Mouse (Mus musculus) heart, postnatal 0 days (tissue): ENCODE measurements around the gene Ttc17. TPM values are rescaled to one million over a fixed set of nuclear protein-coding genes. Genes with fewer than 3 reads are reported as not detected.

Experiments used
- ATAC-seq: fragments of 200-750 bp; cut with Nextera tagmentation; 2 replicates; pipeline ENCODE4 v1.8.0; 2017; ENCODE audit warnings: low read depth, moderate number of reproducible peaks, moderate library complexity; ENCODE audit not compliant: insufficient read depth
- DNase-seq: peaks from one replicate; pipeline ENCODE4 v3.0.0-alpha.2; 2016; ENCODE audit warnings: low spot score
- H3K27ac ChIP-seq: fragments of 300-500 bp; sonication (generic); 2 replicates; pipeline ENCODE4 v1.5.1; 2014; ENCODE audit warnings: low read depth, mild to moderate bottlenecking
- H3K27me3 ChIP-seq: fragments of 300-500 bp; sonication (generic); 2 replicates; pipeline ENCODE4 v1.6.1; 2014; ENCODE audit warnings: low read length, mixed read lengths; ENCODE audit not compliant: control insufficient read depth, insufficient read depth
- H3K36me3 ChIP-seq: fragments of 300-500 bp; sonication (generic); replicated peaks from 2 replicates; pipeline ENCODE4 v1.6.1; 2014; ENCODE audit warnings: low read length, mixed read lengths; ENCODE audit not compliant: control insufficient read depth, insufficient read depth
- H3K4me1 ChIP-seq: fragments of 300-500 bp; sonication (generic); 2 replicates; pipeline ENCODE4 v1.6.1; 2014; ENCODE audit warnings: antibody characterized with exemption; ENCODE audit not compliant: control insufficient read depth, insufficient read depth
- H3K4me2 ChIP-seq: fragments of 300-500 bp; sonication (generic); 2 replicates; pipeline ENCODE4 v1.6.1; 2014; ENCODE audit warnings: low read depth, mild to moderate bottlenecking, low read length, moderate library complexity
- H3K4me3 ChIP-seq: fragments of 300-500 bp; sonication (generic); 2 replicates; pipeline ENCODE4 v1.5.1; 2014; ENCODE audit warnings: low read depth, low read length
- H3K9ac ChIP-seq: fragments of 300-500 bp; sonication (generic); replicated peaks from 2 replicates; pipeline ENCODE4 v1.6.1; 2014; ENCODE audit warnings: low read depth, low read length, mixed read lengths
- H3K9me3 ChIP-seq: fragments of 300-500 bp; sonication (generic); replicated peaks from 2 replicates; pipeline ENCODE4 v1.6.1; 2016; ENCODE audit warnings: low read length; ENCODE audit not compliant: control insufficient read depth
- CTCF ChIP-seq: IDR thresholded peaks from 2 replicates; pipeline ENCODE4 v1.5.1; 2016; ENCODE audit warnings: antibody characterized with exemption, control low read depth, low read depth
- EP300 ChIP-seq: IDR thresholded peaks from 2 replicates; pipeline ENCODE4 v1.6.1; 2016; ENCODE audit warnings: antibody characterized with exemption, low read depth
- WGBS: fragments of 180-500 bp; shearing (Covaris S2); extraction: QIAGEN DNeasy Blood & Tissue Kit; methylation state at CpG from one replicate; pipeline ENCODE4 v1.1.7; 2014; 5-methylcytosine and 5-hydroxymethylcytosine counted together
- polyA plus RNA-seq: library from polyadenylated mRNA; unstranded; fragments of >200 nt; fragmentation: Nextera tagmentation; extraction: Ambion mirVana; gene quantifications from 2 replicates; pipeline ENCODE4 v1.2.1, GENCODE M21; 2015
- total RNA-seq: library from RNA; depleted of rRNA; stranded (reverse); fragments of >200 nt; gene quantifications from 2 replicates; pipeline ENCODE4 v1.2.3, GENCODE M21; 2014; ENCODE audit warnings: low replicate concordance

Ttc17 gene
- total and polyA plus RNA-seq, 2 experiments from 2014 or later: 12.3 to 13.7 TPM

- Histone ChIP-seq H3K27me3 (no peaks in the 10 kb centered on the region), H3K4me2 (no peak overlapping the region), H3K9ac (no peak overlapping the region), H3K36me3 (peaks cover 56% of the 10 kb centered on the region), H3K4me1 (no peaks in the 10 kb centered on the region), H3K27ac (no peak overlapping the region), H3K4me3 (no peak overlapping the region), H3K9me3 (no peaks in the 10 kb centered on the region)
- DNase-seq: no peak
- ATAC-seq: no peak
- no peak for TF ChIP-seq EP300
- TF ChIP-seq CTCF: no peak
- WGBS: 73% methylated on average over 2 of the region's 2 CpGs
Measured at GRCm38 (mm10) chr2:94381057-94381647, 25.3 kb downstream of the Ttc17 start.

GRCm38 (mm10) chr2:94378678-94379077, 27.8 kb downstream of the Ttc17 start:
- no peak overlapping the region for H3K9ac ChIP-seq
- H3K4me3 ChIP-seq: no peak overlapping the region
- TF ChIP-seq EP300 (no peak), CTCF (peak; percentile 17; the same call in 1 of the 2 replicates)
- H3K27ac ChIP-seq: no peak overlapping the region
- DNase-seq (no peak), ATAC-seq (no peak)
- no peaks in the 10 kb centered on the region for H3K9me3 ChIP-seq
- H3K27me3 ChIP-seq: no peaks in the 10 kb centered on the region
- H3K4me1 ChIP-seq: no peaks in the 10 kb centered on the region
- H3K4me2 ChIP-seq: no peak overlapping the region
- peaks cover 71% of the 10 kb centered on the region for H3K36me3 ChIP-seq
- WGBS: 82% methylated on average over 11 of the region's 11 CpGs

GRCm38 (mm10) chr2:94371093-94371492, 35.4 kb downstream of the Ttc17 start:
- Histone ChIP-seq H3K9ac (no peak overlapping the region), H3K27me3 (no peaks in the 10 kb centered on the region), H3K36me3 (peaks cover 91% of the 10 kb centered on the region), H3K9me3 (no peaks in the 10 kb centered on the region), H3K4me1 (no peaks in the 10 kb centered on the region), H3K4me3 (no peak overlapping the region), H3K4me2 (no peak overlapping the region), H3K27ac (no peak overlapping the region)
- peak; percentile 18 for DNase-seq
- WGBS: 73% methylated on average over 6 of the region's 6 CpGs
- TF ChIP-seq CTCF: peak; percentile 52
- TF ChIP-seq EP300: no peak
- no peak for ATAC-seq

GRCm38 (mm10) chr2:94363821-94364220, 42.7 kb downstream of the Ttc17 start:
- WGBS: 83% methylated on average over 6 of the region's 6 CpGs
- DNase-seq (no peak), ATAC-seq (no peak)
- Histone ChIP-seq H3K9ac (no peak overlapping the region), H3K9me3 (peaks cover 9% of the 10 kb centered on the region), H3K4me3 (no peak overlapping the region), H3K4me1 (no peaks in the 10 kb centered on the region), H3K27me3 (no peaks in the 10 kb centered on the region), H3K4me2 (no peak overlapping the region), H3K36me3 (peaks cover 87% of the 10 kb centered on the region), H3K27ac (no peak overlapping the region)
- TF ChIP-seq CTCF (no peak), EP300 (no peak)

- H3K9ac ChIP-seq: no peak overlapping the region
- H3K9me3 ChIP-seq: peaks cover 9% of the 10 kb centered on the region
- no peaks in the 10 kb centered on the region for H3K4me1 ChIP-seq
- 60% methylated on average over 4 of the region's 4 CpGs for WGBS
- ATAC-seq (no peak), DNase-seq (no peak)
- peaks cover 92% of the 10 kb centered on the region for H3K36me3 ChIP-seq
- H3K27me3 ChIP-seq: no peaks in the 10 kb centered on the region
- H3K4me2 ChIP-seq: no peak overlapping the region
- H3K4me3 ChIP-seq: no peak overlapping the region
- H3K27ac ChIP-seq: no peak overlapping the region
- TF ChIP-seq EP300 (no peak), CTCF (no peak)
Measured at GRCm38 (mm10) chr2:94360398-94360973, 46.0 kb downstream of the Ttc17 start.
